Mouse (Mus musculus): ENCODE data around the gene Naa20. TPM values are rescaled to one million over a fixed set of nuclear protein-coding genes. Genes with fewer than 3 reads are reported as not detected.
A peak's percentile ranks its signal among the peaks of the same experiment; 100 is the strongest.
"Not testable (repeated sequence)": the region's sequence is repeated elsewhere in the genome, so short reads cannot be mapped to it uniquely, and the experiment has no call there.

The Naa20 gene
- total and polyA plus RNA-seq, 2 experiments from 2014 or later = 104 to 166 TPM

DNA sequence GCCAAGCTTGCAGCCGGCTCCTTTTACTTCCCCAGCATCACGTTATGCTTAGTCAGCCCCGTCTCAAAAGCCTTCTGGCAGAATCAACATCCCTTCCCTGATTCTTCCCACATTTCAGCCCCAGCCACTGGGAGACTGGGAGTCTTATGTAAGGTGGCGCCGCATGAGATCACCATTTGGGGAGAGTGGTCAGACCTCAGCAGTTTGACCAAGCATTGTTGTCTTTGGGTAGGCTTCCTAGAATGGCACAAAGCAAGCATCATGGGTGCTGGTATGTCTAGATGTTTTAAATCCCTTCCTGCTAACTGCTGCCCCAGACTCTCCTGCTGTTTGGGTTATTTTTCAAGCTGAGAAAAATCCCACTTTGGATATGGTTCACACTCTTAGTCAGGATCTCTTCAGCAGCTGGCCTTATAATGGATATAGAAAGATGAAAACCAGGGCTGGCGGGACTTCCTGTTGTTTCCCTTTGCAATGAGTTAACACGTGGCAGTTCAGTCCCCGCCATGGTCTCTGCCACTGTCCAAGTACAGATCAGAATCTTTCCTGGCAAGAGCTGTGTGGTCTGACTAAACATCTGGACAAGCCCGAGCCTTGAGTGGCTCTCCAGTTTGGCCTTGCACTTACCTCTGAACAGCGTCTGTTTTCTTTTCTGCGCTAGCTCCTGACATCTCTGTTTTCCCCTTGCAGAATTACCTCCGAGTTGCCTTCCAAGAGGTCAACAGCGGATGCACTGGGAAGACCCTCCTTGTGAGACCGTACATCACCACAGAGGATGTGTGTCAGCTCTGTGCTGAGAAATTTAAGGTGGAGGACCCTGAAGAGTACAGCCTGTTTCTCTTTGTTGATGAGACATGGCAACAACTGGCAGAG, 16.8 kb upstream of the Naa20 start:
- H3K9me3 ChIP-seq (ENCODE audit: low read length) = no peaks in the 10 kb centered on the region
- H3K4me1 ChIP-seq (ENCODE audit: insufficient read depth, low read length) = no peaks in the 10 kb centered on the region
- ATAC-seq (no peak), DNase-seq (ENCODE audit: low spot score) (no peak)
- peaks cover 8% of the 10 kb centered on the region; the same call in 1 of the 2 replicates for H3K36me3 ChIP-seq (ENCODE audit: insufficient read depth, low read length)
- H3K27me3 ChIP-seq (ENCODE audit: insufficient read depth, low read length) = no peaks in the 10 kb centered on the region
- TF ChIP-seq CTCF (IDR thresholded peaks at IDR 0.05; ENCODE audit: low read depth) = no peak
- WGBS = 72% methylated on average over 14 of the region's 14 CpGs
- H3K9ac ChIP-seq (replicated peaks; ENCODE audit: low read length) = no peak overlapping the region
- no peak overlapping the region for H3K4me3 ChIP-seq (ENCODE audit: low read length)
- H3K4me2 ChIP-seq (ENCODE audit: low read depth, low read length) = no peak overlapping the region
- peak overlapping the region; percentile 20; the same call in 1 of the 2 replicates for H3K27ac ChIP-seq

DNA sequence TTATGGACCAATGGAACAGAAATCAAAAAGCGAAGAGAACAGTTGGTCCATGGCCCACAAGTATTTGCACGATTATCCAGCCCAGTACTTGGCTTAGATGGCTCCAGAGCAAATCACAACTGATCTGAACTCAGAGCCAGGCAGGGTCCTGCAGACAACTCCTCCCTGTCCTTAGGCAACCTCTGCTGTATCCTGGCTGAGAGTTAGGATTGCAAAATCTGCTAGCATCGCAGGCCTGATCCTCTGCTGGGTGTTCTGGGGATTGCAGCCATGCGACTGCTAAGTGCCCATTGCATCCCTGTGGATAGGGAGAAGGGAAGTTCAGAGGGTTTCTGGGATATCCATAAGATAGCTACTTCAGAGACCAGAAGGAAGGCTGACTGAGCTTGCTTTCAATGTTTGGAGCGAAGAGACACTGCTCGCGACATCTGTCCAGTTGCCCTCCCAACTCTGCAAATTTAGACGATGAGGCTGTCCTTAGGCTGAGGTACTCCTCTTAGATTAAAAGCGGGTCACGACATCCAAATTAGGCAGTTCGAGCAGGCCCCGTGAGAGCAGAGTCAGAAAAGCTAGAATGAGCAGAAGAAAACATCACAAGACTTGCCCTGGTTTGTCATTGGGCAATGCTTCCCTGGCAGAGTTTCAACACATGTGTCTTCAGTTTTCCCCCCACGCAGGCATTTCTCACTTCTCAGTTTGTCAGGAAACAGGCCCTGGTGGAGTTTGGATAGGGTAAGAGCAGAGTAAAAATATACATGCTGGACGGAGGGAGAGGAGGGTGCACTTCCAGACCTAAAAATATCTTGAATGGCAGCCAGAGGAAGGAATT, 13.7 kb upstream of the Naa20 start:
- H3K9me3 ChIP-seq (ENCODE audit: low read length) = no peaks in the 10 kb centered on the region
- no peak overlapping the region for H3K9ac ChIP-seq (replicated peaks; ENCODE audit: low read length)
- no peaks in the 10 kb centered on the region for H3K4me1 ChIP-seq (ENCODE audit: insufficient read depth, low read length)
- no peaks in the 10 kb centered on the region for H3K27me3 ChIP-seq (ENCODE audit: insufficient read depth, low read length)
- ATAC-seq (peak; percentile 55; the same call in 1 of the 2 replicates), DNase-seq (ENCODE audit: low spot score) (peak; percentile 47)
- H3K4me2 ChIP-seq (ENCODE audit: low read depth, low read length) = no peak overlapping the region
- peaks cover 8% of the 10 kb centered on the region; the same call in 1 of the 2 replicates for H3K36me3 ChIP-seq (ENCODE audit: insufficient read depth, low read length)
- peak overlapping the region; percentile 29; the same call in 1 of the 2 replicates for H3K27ac ChIP-seq
- TF ChIP-seq CTCF (IDR thresholded peaks at IDR 0.05; ENCODE audit: low read depth) = peak; percentile 71
- WGBS = 63% methylated on average over 14 of the region's 14 CpGs
- no peak overlapping the region for H3K4me3 ChIP-seq (ENCODE audit: low read length)

DNA sequence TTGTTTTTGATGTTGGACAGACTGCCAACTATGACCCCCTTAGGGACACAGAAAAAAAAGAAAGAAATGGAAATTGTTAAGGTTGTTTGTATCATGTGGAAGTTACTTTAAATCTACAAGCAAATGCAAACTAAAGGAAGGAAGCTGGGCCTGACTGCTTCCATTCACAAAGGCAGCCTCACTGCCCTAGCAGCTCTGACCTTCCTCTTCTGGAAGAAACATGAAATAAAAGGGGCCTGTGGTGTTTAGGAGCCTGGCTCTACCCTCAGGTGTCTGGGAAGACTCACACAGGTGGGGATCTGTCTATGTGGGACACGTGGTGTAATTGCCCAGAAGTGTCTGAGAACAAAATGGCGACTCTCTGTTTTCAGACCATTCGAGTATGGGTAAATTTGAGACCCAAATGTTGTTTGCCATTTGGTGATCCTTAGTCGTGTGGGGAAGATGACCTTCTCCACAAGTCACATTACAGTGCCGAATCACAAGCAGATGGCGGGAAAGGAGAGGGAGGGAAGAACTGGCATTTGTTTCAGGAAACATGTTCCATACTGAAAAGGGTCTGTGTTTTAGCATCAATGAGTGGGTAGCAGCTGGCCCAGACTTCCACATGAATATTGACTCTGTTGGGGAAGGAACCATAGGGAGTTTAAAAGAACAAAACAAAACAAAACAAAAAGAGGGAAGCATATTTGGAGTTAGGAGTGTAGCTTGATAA, 13.0 kb upstream of the Naa20 start:
- Histone ChIP-seq H3K27ac (no peak overlapping the region), H3K9me3 (ENCODE audit: low read length) (no peaks in the 10 kb centered on the region), H3K9ac (replicated peaks; ENCODE audit: low read length) (no peak overlapping the region), H3K4me2 (ENCODE audit: low read depth, low read length) (no peak overlapping the region), H3K27me3 (ENCODE audit: insufficient read depth, low read length) (no peaks in the 10 kb centered on the region), H3K36me3 (ENCODE audit: insufficient read depth, low read length) (peaks cover 8% of the 10 kb centered on the region; the same call in 1 of the 2 replicates), H3K4me3 (ENCODE audit: low read length) (no peak overlapping the region), H3K4me1 (ENCODE audit: insufficient read depth, low read length) (no peaks in the 10 kb centered on the region)
- ATAC-seq (no peak), DNase-seq (ENCODE audit: low spot score) (no peak)
- TF ChIP-seq CTCF (IDR thresholded peaks at IDR 0.05; ENCODE audit: low read depth) = no peak
- 62% methylated on average over 6 of the region's 6 CpGs for WGBS

DNA sequence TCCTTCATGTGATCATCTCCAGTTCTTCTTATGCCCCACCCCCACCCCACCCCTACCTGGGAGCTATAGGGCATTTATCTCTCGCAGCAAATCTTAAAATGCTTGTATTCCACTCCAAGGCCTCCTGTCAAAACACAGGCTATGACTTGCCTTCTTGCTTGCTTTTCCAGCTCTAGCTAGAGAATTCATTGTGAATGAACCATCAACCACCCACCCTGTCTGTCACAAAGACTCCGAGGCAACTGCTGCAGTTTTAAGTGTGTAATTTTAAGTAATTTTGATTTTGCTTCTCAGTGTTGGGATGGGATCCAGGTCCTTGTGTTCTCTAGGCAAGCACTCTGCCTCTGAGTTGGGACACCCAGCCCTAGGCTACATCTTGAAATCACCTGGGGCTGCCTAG, 11.3 kb upstream of the Naa20 start:
- Histone ChIP-seq H3K36me3 (ENCODE audit: insufficient read depth, low read length) (peaks cover 6% of the 10 kb centered on the region; the same call in 1 of the 2 replicates), H3K4me2 (ENCODE audit: low read depth, low read length) (no peak overlapping the region), H3K27me3 (ENCODE audit: insufficient read depth, low read length) (no peaks in the 10 kb centered on the region), H3K9me3 (ENCODE audit: low read length) (no peaks in the 10 kb centered on the region), H3K9ac (replicated peaks; ENCODE audit: low read length) (no peak overlapping the region), H3K27ac (no peak overlapping the region), H3K4me3 (ENCODE audit: low read length) (no peak overlapping the region), H3K4me1 (ENCODE audit: insufficient read depth, low read length) (no peaks in the 10 kb centered on the region)
- TF ChIP-seq CTCF (IDR thresholded peaks at IDR 0.05; ENCODE audit: low read depth) = no peak
- no peak for DNase-seq (ENCODE audit: low spot score)
- 87% methylated on average over 2 of the region's 2 CpGs for WGBS
- no peak for ATAC-seq

DNA sequence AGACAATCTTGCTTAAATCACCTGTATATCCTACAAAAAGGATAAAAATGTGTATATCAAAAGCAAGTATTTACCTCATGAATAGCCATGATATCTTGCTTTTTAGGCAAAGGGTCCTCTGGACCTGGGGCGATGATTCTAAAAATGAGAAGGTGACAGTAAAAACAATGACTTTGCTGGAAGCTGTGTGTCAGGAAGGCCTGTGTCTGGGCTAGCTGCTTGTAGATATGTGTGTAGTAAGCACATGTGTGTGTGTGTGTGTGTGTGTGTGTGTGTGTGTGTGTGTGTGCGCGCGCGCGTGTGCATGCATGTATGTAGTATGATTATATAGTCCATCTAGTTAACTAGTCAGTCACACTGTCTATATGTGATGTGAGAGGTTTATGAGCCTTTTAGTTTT, 8.1 kb upstream of the Naa20 start:
- Histone ChIP-seq H3K36me3 (ENCODE audit: insufficient read depth, low read length) (no peaks in the 10 kb centered on the region), H3K4me1 (ENCODE audit: insufficient read depth, low read length) (no peaks in the 10 kb centered on the region), H3K27me3 (ENCODE audit: insufficient read depth, low read length) (no peaks in the 10 kb centered on the region), H3K4me2 (ENCODE audit: low read depth, low read length) (no peak overlapping the region), H3K27ac (no peak overlapping the region), H3K9ac (replicated peaks; ENCODE audit: low read length) (no peak overlapping the region), H3K4me3 (ENCODE audit: low read length) (no peak overlapping the region), H3K9me3 (ENCODE audit: low read length) (no peaks in the 10 kb centered on the region)
- DNase-seq (ENCODE audit: low spot score) (no peak), ATAC-seq (no peak)
- 99% methylated on average over 6 of the region's 6 CpGs for WGBS
- no peak for TF ChIP-seq CTCF (IDR thresholded peaks at IDR 0.05; ENCODE audit: low read depth)

DNA sequence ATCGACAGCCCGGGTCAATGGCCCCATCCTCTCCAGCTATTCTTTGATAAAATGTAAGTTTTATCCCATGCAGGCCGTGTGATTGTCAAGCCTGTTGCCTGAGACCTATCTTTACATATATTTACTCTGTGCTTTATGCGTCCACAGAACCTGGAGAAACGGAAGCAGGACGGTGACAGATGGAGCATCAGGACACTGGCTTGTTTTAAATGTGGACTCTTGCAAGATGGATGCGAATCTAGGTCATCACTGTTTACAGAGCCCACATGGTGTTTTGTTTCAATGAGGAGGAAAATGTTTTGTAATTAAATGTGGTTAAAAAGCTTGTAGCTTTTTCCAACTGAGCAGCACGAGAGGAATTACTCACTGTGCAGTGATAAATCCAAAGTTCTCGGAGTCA, 3.8 kb upstream of the Naa20 start:
- 72% methylated on average over 9 of the region's 9 CpGs for WGBS

DNA sequence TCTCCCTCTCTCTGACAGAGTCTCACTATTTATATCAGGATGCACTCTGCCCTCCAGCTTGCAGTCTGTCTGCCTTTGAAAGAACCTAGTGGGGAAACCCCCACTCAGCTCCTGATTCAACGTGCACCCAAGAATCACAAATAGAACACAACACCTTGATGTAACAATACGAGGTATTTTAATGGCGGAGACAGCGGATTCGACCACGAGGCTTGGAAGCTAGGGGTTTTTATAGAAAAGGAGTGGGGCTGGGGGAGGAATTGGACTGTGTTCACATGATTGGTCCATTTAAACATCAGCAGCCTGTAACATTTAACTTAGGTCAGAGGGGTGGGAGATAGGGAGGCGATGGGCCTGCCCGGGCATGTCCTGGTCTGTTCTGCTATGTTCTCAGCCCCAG, 1.6 kb upstream of the Naa20 start:
- ATAC-seq; H3K9ac ChIP-seq (replicated peaks; ENCODE audit: low read length); DNase-seq (ENCODE audit: low spot score); H3K4me1 ChIP-seq (ENCODE audit: insufficient read depth, low read length); H3K4me3 ChIP-seq (ENCODE audit: low read length); H3K36me3 ChIP-seq (ENCODE audit: insufficient read depth, low read length); H3K4me2 ChIP-seq (ENCODE audit: low read depth, low read length); H3K9me3 ChIP-seq (ENCODE audit: low read length); H3K27me3 ChIP-seq (ENCODE audit: insufficient read depth, low read length); H3K27ac ChIP-seq: not testable (repeated sequence)
- WGBS = 76% methylated on average over 7 of the region's 8 CpGs

More for the DNA sequence above, 3.8 kb upstream of the Naa20 start:
- Histone ChIP-seq H3K27ac (no peak overlapping the region), H3K27me3 (ENCODE audit: insufficient read depth, low read length) (no peaks in the 10 kb centered on the region), H3K4me3 (ENCODE audit: low read length) (no peak overlapping the region), H3K9me3 (ENCODE audit: low read length) (no peaks in the 10 kb centered on the region), H3K36me3 (ENCODE audit: insufficient read depth, low read length) (no peaks in the 10 kb centered on the region), H3K9ac (replicated peaks; ENCODE audit: low read length) (no peak overlapping the region), H3K4me2 (ENCODE audit: low read depth, low read length) (no peak overlapping the region), H3K4me1 (ENCODE audit: insufficient read depth, low read length) (no peaks in the 10 kb centered on the region)
- no peak for DNase-seq (ENCODE audit: low spot score)
- no peak for TF ChIP-seq CTCF (IDR thresholded peaks at IDR 0.05; ENCODE audit: low read depth)
- ATAC-seq = no peak
